Mouse (Mus musculus) cortical plate, adult 2 months (tissue): Measurements from ENCODE around the gene Ak5.

Source experiments
- CTCF ChIP-seq: fragments of 200-500 bp; IDR thresholded peaks from 2 replicates; pipeline ENCODE4 v1.5.1; 2011; ENCODE audit warnings: mild to moderate bottlenecking, control low read depth, low read length; ENCODE audit not compliant: insufficient read depth; ENCODE audit errors: extremely low read depth
- POLR2A ChIP-seq: fragments of 200-500 bp; IDR thresholded peaks from 2 replicates; pipeline ENCODE4 v1.6.1; 2011; ENCODE audit warnings: mild to moderate bottlenecking, low read length, control low read depth; ENCODE audit not compliant: insufficient read depth; ENCODE audit errors: extremely low read depth

DNA sequence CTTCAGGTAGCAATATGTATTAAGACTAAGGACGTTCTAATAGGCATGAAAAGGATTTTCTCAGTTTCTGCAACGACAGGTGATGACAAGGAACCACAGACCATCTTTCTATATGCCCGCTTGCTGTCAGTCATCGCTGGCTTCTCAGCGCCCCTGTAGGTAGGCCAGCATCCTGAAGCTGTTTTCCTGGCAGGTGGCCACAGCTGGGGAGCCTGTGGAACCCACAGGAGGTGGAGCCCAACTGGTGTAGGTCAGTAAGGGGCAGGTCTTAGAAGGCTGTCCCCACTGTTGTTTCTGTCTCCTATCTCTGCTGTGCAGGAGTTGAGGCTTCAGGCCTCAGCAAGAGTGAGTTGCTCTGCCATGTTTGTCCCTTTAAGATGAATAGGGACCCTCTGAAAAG is 37.7 kb upstream of the Ak5 start:
- TF ChIP-seq POLR2A (no peak), CTCF (no peak)
